Mouse (Mus musculus): ENCODE data around the gene Lman1l.

DNA sequence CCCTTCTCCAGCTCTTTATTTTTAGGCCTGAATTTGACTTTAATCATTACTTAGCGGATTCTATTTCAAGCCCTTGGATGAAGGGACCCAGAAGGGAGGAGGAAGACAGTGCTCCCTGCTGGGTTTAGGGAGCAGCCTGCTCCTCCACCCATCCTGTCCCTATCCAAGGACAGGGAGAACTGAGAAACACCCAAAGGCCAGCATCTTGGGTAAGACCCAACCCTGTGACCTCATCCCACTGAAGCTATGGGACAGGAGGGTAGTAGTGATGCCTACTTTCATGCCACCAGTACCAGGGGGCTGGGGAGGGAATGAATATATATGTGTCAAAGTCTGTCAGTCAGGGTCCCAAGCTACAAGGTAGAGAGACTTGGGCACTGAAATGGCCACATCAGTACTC, 20.4 kb upstream of the Lman1l start:
- no peak for TF ChIP-seq POLR2A (IDR thresholded peaks at IDR 0.05; ENCODE audit: insufficient read depth, low read length)
- no peak for TF ChIP-seq CTCF (IDR thresholded peaks at IDR 0.05; ENCODE audit: low read depth, low read length)
- TF ChIP-seq EP300 (IDR thresholded peaks at IDR 0.05; ENCODE audit: insufficient read depth, low read depth, low read length) = no peak
